Mouse (Mus musculus) stomach, embryonic 15.5 days (tissue): ENCODE measurements around the gene Strada. TPM values are rescaled to one million over a fixed set of nuclear protein-coding genes. Genes with fewer than 3 reads are reported as not detected.
"Not testable (repeated sequence)": the region's sequence is repeated elsewhere in the genome, so short reads cannot be mapped to it uniquely, and the experiment has no call there.

ENCODE experiments used
- ATAC-seq: fragments of 200-750 bp; cut with Nextera tagmentation; 2 replicates; pipeline ENCODE4 v1.8.0; 2017; ENCODE audit warnings: low read depth, moderate number of reproducible peaks, moderate TSS enrichment; ENCODE audit not compliant: insufficient read depth, low FRiP score
- H3K27ac ChIP-seq: fragments of 300-500 bp; sonication (generic); 2 replicates; pipeline ENCODE4 v1.5.1; 2015; ENCODE audit warnings: mild to moderate bottlenecking, inconsistent platforms
- H3K27me3 ChIP-seq: fragments of 300-500 bp; sonication (generic); replicated peaks from 2 replicates; pipeline ENCODE4 v1.6.1; 2015; ENCODE audit warnings: inconsistent platforms
- H3K36me3 ChIP-seq: fragments of 300-500 bp; sonication (generic); 2 replicates; pipeline ENCODE4 v1.6.1; 2015; ENCODE audit warnings: inconsistent platforms
- H3K4me1 ChIP-seq: fragments of 300-500 bp; sonication (generic); 2 replicates; pipeline ENCODE4 v1.6.1; 2015; ENCODE audit warnings: inconsistent platforms
- H3K4me2 ChIP-seq: fragments of 300-500 bp; sonication (generic); 2 replicates; pipeline ENCODE4 v1.6.1; 2015; ENCODE audit warnings: mild to moderate bottlenecking, inconsistent platforms
- H3K4me3 ChIP-seq: fragments of 300-500 bp; sonication (generic); replicated peaks from 2 replicates; pipeline ENCODE4 v1.5.1; 2015; ENCODE audit warnings: inconsistent platforms
- H3K9ac ChIP-seq: fragments of 300-500 bp; sonication (generic); 2 replicates; pipeline ENCODE4 v1.6.1; 2015; ENCODE audit warnings: inconsistent platforms
- H3K9me3 ChIP-seq: fragments of 300-500 bp; sonication (generic); 2 replicates; pipeline ENCODE4 v1.6.1; 2016; ENCODE audit warnings: inconsistent platforms
- WGBS: fragments of 180-500 bp; shearing (Covaris S2); methylation state at CpG from one replicate; pipeline ENCODE4 v1.1.7; 2015; 5-methylcytosine and 5-hydroxymethylcytosine counted together
- polyA plus RNA-seq: library from polyadenylated mRNA; unstranded; fragments of >200 nt; fragmentation: Nextera tagmentation; extraction: Ambion mirVana; gene quantifications from 2 replicates; pipeline ENCODE4 v1.2.1, GENCODE M21; 2015

The Strada gene
- polyA plus RNA-seq, result 16.7 and 18.6 TPM in 2 replicates

DNA sequence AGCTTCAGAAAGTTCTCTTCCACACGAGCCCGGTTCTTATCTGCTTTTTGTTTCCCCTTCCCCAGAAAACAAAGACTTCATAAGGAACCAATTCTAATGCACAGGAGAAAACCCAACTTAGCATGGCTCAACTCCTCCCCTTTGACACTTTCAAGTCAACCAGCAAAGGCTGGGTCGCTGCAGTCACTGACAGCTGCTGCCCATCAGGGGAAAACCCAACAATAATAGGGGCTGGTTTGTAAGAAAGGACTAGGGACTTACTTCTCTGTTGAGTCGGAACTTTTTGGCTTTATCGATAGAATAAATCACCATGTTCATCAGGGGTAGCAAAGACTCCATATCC is at the start of gene Strada:
Strada (minus strand) TSS at position 46 of the 343 bp plus-strand sequence.
- Histone ChIP-seq H3K4me1 (no peaks in the 10 kb centered on the region), H3K9ac (no peak within 1 kb of the TSS), H3K9me3 (no peaks in the 10 kb centered on the region), H3K4me3 (no peak within 1 kb of the TSS), H3K36me3 (peaks cover 49% of the 10 kb centered on the region), H3K27me3 (no peaks in the 10 kb centered on the region), H3K27ac (no peak within 1 kb of the TSS), H3K4me2 (no peak within 1 kb of the TSS)
- ATAC-seq, result no peak
- WGBS, result 78% methylated on average over 5 of the region's 5 CpGs

DNA sequence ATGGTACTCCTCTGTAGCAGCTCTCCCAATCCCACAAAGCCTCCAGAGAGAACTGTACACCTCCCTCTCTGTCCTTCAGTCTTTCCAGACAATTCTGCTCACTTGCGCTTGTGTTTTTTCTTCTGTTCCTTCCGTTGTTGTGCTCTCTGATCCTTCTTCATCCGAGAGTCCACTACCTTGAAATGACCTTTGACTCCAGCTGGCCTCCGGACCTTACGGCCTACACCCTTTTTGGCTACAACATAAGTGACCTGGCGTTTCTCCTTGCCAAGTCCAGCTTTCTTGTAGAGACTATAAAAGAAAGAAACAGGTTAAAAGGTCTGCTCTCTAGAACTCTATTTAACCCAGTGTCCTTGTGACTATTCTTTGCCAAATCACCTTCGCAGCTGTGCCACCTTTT is 47.4 kb upstream of the Strada start:
- no peak for ATAC-seq
- H3K4me2 ChIP-seq, result no peak overlapping the region
- H3K9me3 ChIP-seq, result no peaks in the 10 kb centered on the region
- H3K4me1 ChIP-seq, result no peaks in the 10 kb centered on the region
- H3K4me3 ChIP-seq, result no peak overlapping the region
- no peaks in the 10 kb centered on the region for H3K27me3 ChIP-seq
- peaks cover 74% of the 10 kb centered on the region for H3K36me3 ChIP-seq
- H3K9ac ChIP-seq, result no peak overlapping the region
- no peak overlapping the region for H3K27ac ChIP-seq
- WGBS, result 85% methylated on average over 7 of the region's 7 CpGs

DNA sequence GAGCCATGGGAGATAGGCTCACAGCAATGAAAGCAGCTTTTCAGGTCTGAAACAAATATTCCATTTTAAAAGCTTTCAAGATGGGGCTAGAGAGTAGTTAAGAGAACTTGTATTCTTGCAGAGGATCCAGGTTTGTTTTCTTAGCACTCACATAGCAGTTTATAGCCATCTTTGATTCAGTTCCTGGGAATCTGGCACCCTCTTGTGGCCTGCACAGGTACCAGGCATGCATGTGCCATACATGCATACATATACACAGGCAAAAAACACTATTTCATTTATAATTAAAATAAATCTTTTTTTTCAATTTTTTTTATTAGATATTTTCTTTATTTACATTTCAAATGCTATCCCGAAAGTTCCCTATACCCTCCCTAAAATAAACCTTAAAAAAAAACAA is 44.9 kb upstream of the Strada start:
- peaks cover 80% of the 10 kb centered on the region for H3K36me3 ChIP-seq
- no peak for ATAC-seq
- H3K27me3 ChIP-seq, result no peaks in the 10 kb centered on the region
- no peaks in the 10 kb centered on the region for H3K4me1 ChIP-seq
- H3K4me2 ChIP-seq, result no peak overlapping the region
- H3K9ac ChIP-seq, result no peak overlapping the region
- 92% methylated on average over 1 of the region's 1 CpGs for WGBS
- H3K9me3 ChIP-seq, result no peaks in the 10 kb centered on the region
- no peak overlapping the region for H3K4me3 ChIP-seq
- no peak overlapping the region for H3K27ac ChIP-seq

DNA sequence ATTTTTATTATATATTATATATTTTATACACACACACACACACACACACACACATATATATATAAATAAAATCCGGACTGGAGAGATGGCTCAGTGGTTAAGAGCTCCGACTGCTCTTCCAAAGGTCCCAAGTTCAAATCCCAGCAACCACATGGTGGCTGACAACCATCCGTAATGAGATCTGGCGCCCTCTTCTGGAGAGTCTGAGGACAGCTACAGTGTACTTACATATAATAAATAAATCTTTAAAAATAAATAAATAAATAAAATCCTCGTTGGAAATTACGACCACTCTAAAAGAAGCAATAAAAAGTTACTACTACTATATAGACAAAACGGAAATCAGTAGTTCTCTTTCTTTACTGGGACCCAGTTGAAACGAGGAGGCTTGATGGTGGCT is 32.0 kb upstream of the Strada start:
- H3K4me1 ChIP-seq, H3K4me2 ChIP-seq, H3K9me3 ChIP-seq, H3K4me3 ChIP-seq, ATAC-seq, H3K27me3 ChIP-seq, H3K27ac ChIP-seq, H3K9ac ChIP-seq: not testable (repeated sequence)
- 80% methylated on average over 8 of the region's 8 CpGs for WGBS
- peaks cover 38% of the 10 kb centered on the region; the same call in 1 of the 2 replicates for H3K36me3 ChIP-seq

DNA sequence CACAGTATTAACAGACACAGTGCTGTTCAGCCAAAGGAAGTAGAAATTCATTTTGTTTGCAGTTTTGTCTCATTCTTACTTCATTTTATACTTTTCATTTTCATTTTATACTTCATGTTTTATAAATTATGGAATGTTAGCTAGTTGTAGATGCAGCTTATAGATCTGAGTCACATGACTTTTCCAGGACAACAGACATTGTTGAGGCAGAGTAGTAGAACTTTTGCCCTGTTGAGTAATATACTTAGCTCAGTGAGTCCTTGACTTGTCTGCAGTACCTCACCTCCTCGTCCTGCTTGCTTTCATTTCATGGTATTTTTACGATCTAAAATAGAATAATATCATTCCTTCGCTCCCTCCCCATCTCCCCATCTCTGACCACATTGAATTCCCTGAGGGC is 18.6 kb upstream of the Strada start:
- no peak for ATAC-seq
- H3K27me3 ChIP-seq, result no peaks in the 10 kb centered on the region
- no peak overlapping the region for H3K4me3 ChIP-seq
- H3K9me3 ChIP-seq, result no peaks in the 10 kb centered on the region
- peaks cover 3% of the 10 kb centered on the region; the same call in 1 of the 2 replicates for H3K36me3 ChIP-seq
- 88% methylated on average over 3 of the region's 3 CpGs for WGBS
- H3K9ac ChIP-seq, result no peak overlapping the region
- peaks cover 8% of the 10 kb centered on the region for H3K4me1 ChIP-seq
- H3K4me2 ChIP-seq, result no peak overlapping the region
- no peak overlapping the region for H3K27ac ChIP-seq

DNA sequence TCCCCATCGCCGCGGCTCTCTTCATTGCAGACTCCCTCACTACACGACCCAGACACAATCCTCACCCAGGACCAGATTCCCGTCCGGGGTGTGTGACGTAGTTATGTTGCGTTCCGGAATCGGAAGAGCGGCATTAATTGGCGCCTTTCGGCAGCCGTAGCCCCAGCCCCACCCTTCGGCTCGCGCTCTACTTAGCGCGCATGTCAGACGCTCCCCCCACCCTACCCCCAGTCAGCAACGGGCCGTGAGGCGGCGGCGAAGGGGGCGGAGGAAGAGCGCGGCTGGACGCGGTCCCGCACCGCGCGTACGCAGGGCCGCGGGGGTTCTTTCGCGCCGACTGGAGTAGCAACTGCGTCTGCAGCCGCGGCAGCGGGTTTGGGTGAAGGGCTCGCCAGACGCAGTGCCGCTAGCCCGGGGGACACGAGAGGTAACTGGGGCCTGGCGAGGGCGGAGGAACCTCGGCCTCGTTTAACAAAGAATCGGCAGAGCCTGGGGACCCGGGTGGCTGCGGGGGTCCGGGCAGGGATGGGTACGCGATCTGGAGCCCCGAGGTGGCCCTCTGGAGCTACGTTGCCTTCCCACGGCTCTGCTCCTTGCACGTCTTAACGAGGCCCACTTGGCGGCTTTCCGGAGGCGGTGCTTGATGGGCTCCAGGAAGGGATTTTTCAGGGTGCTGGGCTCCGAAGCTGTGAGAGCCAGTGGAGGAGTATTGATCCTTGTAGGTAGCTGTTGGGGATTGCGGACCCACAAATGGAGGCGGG is 14.9 kb upstream of the Strada start, which contains the start of gene Ddx42:
Ddx42 (plus strand) TSS at position 197 of the 761 bp plus-strand sequence.
- under 1% methylated on average over 70 of the region's 70 CpGs for WGBS
- H3K4me1 ChIP-seq, result peaks cover 16% of the 10 kb centered on the region
- H3K4me3 ChIP-seq, result peak within 1 kb of the TSS; percentile 96
- H3K9me3 ChIP-seq, result no peaks in the 10 kb centered on the region
- H3K4me2 ChIP-seq, result peak within 1 kb of the TSS; percentile 57
- 0 out of 2 replicates have a peak, but pooled peaks cover 3% of the 10 kb centered on the region for H3K36me3 ChIP-seq
- H3K9ac ChIP-seq, result peak within 1 kb of the TSS; percentile 98
- H3K27me3 ChIP-seq, result no peaks in the 10 kb centered on the region
- H3K27ac ChIP-seq, result peak within 1 kb of the TSS; percentile 98
- ATAC-seq, result peak; percentile 90

DNA sequence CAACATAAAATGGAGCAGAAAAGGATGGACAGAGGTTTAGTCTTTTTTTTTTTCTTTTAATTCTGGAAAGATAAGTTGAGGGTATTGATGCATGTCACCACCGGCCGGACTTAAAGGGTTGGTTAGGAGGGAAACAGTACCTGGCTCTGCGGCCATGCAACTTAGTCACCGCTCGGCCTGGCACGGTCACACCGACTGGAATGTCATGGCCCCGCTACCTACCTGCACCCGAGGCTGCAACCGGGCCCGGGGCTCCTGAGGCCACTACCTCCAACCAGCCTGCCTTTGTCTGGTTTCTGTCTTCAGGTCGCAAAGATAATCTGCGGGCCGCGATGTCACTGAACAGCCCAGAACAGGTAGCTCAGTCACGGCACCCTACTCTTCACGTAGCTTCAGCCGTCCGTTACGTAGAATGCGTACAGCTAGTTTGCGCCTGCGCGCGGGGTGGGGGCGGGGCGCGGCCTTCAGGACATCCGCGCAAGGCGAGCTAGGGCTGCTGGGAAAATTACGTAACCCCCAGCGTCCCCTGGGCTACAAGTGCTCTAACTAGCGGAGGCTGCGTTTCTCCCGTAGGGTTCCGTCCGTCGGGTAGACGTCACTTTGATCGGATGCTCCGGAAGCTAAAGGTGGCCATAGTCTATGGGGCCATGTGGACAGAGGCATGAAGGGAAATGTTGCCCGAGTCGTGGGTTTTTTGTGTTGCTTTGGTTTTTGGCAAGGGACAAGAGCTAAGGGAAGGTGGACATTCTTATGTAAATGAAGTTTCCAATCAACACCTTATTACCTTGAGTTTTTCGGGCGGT is 14.2 kb upstream of the Strada start, which contains the start of gene Ccdc47:
Ccdc47 (minus strand) TSS at position 418 of the 803 bp plus-strand sequence.
- under 1% methylated on average over 46 of the region's 46 CpGs for WGBS
- H3K9ac ChIP-seq, result peak within 1 kb of the TSS; percentile 98
- H3K27ac ChIP-seq, result peak within 1 kb of the TSS; percentile 98
- peak; percentile 98 for ATAC-seq
- H3K27me3 ChIP-seq, result no peaks in the 10 kb centered on the region
- peak within 1 kb of the TSS; percentile 57 for H3K4me2 ChIP-seq
- peaks cover 8% of the 10 kb centered on the region for H3K36me3 ChIP-seq
- H3K9me3 ChIP-seq, result no peaks in the 10 kb centered on the region
- peaks cover 16% of the 10 kb centered on the region for H3K4me1 ChIP-seq
- peak within 1 kb of the TSS; percentile 96 for H3K4me3 ChIP-seq

DNA sequence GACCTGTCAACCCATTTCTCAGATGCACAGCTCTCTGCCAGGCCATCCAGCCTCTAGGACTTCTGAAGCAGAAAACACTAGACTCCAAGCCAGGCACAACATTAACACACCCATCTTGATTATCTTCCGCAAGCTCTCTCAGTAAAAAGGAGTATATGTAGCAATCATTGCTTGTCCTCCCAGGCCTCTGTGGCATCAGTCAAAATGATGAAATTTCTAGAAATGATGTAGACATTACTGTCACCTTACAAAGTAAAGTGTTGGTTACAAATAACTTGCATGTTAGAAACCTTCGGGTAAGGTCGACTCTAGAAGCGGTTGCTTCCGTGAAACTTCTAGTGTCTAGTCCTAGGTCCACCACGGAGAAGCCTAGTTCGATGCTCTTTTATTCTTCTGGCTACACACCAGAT is 13.5 kb upstream of the Strada start:
- Histone ChIP-seq H3K4me2 (peak overlapping the region; percentile 57), H3K9ac (peak overlapping the region; percentile 65; the same call in 1 of the 2 replicates), H3K4me1 (peaks cover 16% of the 10 kb centered on the region), H3K27me3 (no peaks in the 10 kb centered on the region), H3K9me3 (no peaks in the 10 kb centered on the region), H3K27ac (peak overlapping the region; percentile 98), H3K4me3 (peak overlapping the region; percentile 96), H3K36me3 (peaks cover 12% of the 10 kb centered on the region)
- WGBS, result 26% methylated on average over 7 of the region's 7 CpGs
- no peak for ATAC-seq

DNA sequence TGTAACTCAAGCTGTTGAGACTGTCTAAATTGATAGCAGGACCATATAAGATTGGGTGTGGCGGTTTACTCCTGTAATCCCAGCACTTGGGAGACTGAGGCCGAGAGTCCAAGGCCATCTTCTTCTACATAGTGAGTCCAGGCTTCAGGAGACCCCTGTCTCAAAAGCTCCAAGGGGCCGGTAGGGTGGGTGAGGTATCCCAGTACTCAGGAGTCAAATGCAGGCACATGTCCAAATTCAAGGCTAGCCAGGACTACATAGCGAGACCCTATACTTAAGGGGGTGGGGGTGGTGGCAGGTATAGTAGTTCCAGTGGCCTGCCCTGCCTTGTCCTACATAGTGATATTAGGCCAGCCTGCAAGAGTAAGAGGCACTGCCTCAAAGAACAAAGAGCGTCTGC is 12.9 kb upstream of the Strada start:
- H3K4me3 ChIP-seq, result peak overlapping the region; percentile 96
- ATAC-seq, result no peak
- H3K9ac ChIP-seq, result no peak overlapping the region
- no peaks in the 10 kb centered on the region for H3K27me3 ChIP-seq
- H3K27ac ChIP-seq, result no peak overlapping the region
- 87% methylated on average over 5 of the region's 5 CpGs for WGBS
- no peaks in the 10 kb centered on the region for H3K9me3 ChIP-seq
- H3K4me2 ChIP-seq, result peak overlapping the region; percentile 57
- H3K36me3 ChIP-seq, result peaks cover 17% of the 10 kb centered on the region
- H3K4me1 ChIP-seq, result peaks cover 16% of the 10 kb centered on the region

DNA sequence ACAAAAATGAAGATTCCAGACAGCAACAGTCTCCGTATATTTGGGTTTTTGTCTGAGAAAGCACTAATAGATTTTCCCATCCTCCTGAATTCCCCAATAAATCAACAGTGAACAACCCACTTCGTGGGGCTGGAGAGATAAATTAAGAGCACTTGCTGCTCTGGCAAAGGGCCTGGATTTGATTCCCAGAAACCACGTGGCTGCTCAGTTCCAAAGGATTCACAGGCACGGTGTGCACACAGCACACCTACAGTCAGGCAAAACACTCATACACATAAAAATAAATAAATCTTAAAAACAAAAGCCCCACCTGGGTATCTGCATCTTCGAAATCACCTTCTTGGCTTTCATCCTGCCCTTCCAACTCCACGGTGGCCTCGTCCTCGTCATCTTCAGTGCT is 10.8 kb upstream of the Strada start:
- no peak overlapping the region for H3K4me3 ChIP-seq
- H3K4me1 ChIP-seq, result peaks cover 9% of the 10 kb centered on the region
- H3K9ac ChIP-seq, result no peak overlapping the region
- peaks cover 32% of the 10 kb centered on the region for H3K36me3 ChIP-seq
- WGBS, result 80% methylated on average over 8 of the region's 8 CpGs
- ATAC-seq, result no peak
- no peak overlapping the region for H3K27ac ChIP-seq
- no peaks in the 10 kb centered on the region for H3K9me3 ChIP-seq
- no peak overlapping the region for H3K4me2 ChIP-seq
- no peaks in the 10 kb centered on the region for H3K27me3 ChIP-seq

DNA sequence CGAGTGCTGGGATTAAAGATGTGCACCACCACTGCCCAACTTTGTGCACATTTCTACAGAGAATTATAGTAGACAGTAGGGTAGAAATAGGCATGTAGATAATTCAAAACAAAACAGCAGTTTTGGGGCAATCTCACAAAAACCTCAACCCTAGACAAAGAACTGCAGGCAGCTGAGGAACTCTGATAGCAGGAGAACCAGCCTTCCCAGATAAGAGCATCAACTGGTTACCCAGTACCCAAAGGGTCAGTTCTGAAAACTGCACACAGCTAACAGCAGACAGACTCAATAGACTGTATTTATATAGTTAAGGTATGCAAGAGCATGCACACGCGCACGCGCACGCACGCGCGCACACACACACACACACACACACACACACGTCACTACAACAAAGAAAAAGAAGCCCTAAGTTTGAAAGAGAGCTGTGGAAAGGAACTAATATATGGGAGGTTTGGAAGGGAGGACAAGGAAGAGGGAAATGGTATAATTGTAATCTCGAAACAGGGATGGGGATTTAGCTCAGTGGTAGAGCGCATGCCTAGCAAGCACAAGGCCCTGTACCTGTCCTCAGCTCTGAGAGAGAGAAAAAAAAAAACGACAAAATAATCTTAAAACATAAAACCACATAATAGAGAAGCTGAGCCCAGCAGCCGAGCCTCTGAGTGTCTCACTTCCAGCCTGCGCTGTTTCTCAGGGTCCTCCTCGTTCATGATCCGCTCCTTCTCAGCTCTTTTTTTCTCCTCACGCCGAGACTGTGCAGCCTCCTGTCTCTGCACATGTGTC is 438 bp downstream of the Strada start:
- Histone ChIP-seq H3K9me3 (no peaks in the 10 kb centered on the region), H3K9ac (no peak overlapping the region), H3K36me3 (peaks cover 49% of the 10 kb centered on the region), H3K27ac (no peak overlapping the region), H3K4me3 (no peak overlapping the region), H3K27me3 (no peaks in the 10 kb centered on the region), H3K4me2 (no peak overlapping the region), H3K4me1 (no peaks in the 10 kb centered on the region)
- 88% methylated on average over 19 of the region's 19 CpGs for WGBS
- ATAC-seq, result no peak
